Comparison of ENCODE assay signal across 8 mouse cellular contexts in genomic region chr11:83967436-83968204, GRCm38 (mm10). TPM values are rescaled to one million over a fixed set of nuclear protein-coding genes. Genes with fewer than 3 reads are reported as not detected.
DNase-seq lines count a peak whose midpoint lies in the region; ATAC-seq and TF ChIP-seq lines count a peak whose summit lies in the region.
"Had no signal": no experiment of that assay in that cellular context is flagged by ENCODE, and none has a peak within 500 bp of the region (broad histone marks: within the 10 kb centered on the region; RNA-seq: fewer than 3 reads in every experiment).

No protein-coding gene starts in this region.

- DNase-seq in kidney, postnatal 0 days (ENCODE audit: low spot score): peak; percentile 8
- peak; percentile 10 for DNase-seq in urinary bladder, postnatal 25 days (ENCODE audit: low spot score)
- DNase-seq in urinary bladder, postnatal 10 days (ENCODE audit: low spot score): no peak
- peak; percentile 48 for DNase-seq in liver, embryonic 13.5 days
- no peak for DNase-seq in T-cell, adult 2 months (ENCODE audit: low spot score)
- no peak for DNase-seq in adrenal gland, postnatal 4 days (ENCODE audit: low spot score in 2 of 2)

- no peak overlapping the region for H3K4me2 ChIP-seq in kidney, postnatal 0 days (ENCODE audit: low read length)
- H3K4me2 ChIP-seq in kidney, embryonic 15.5 days: no peak overlapping the region
- peak overlapping the region; percentile 46 for H3K4me2 ChIP-seq in liver, embryonic 13.5 days
- H3K4me2 ChIP-seq: limb, embryonic 12.5 days had no signal

- no peaks in the 10 kb centered on the region for H3K9me3 ChIP-seq in kidney, postnatal 0 days (replicated peaks; ENCODE audit: low read length)
- H3K9me3 ChIP-seq in kidney, embryonic 15.5 days (replicated peaks): no peaks in the 10 kb centered on the region
- H3K9me3 ChIP-seq in liver, embryonic 13.5 days (replicated peaks): no peaks in the 10 kb centered on the region
- H3K9me3 ChIP-seq: limb, embryonic 12.5 days had no signal

- H3K4me3 ChIP-seq in kidney, postnatal 0 days (replicated peaks; ENCODE audit: low read depth, low read length): no peak overlapping the region
- no peak overlapping the region for H3K4me3 ChIP-seq in kidney, embryonic 15.5 days (replicated peaks)
- H3K4me3 ChIP-seq in liver, embryonic 13.5 days (replicated peaks): no peak overlapping the region
- H3K4me3 ChIP-seq: limb, embryonic 12.5 days had no signal

- H3K27ac ChIP-seq in kidney, postnatal 0 days: no peak overlapping the region
- H3K27ac ChIP-seq in kidney, embryonic 15.5 days: no peak overlapping the region
- peak overlapping the region; percentile 37; the same call in 1 of the 2 replicates for H3K27ac ChIP-seq in liver, embryonic 13.5 days
- H3K27ac ChIP-seq: limb, embryonic 12.5 days had no signal

- H3K36me3 ChIP-seq in kidney, postnatal 0 days (ENCODE audit: insufficient read depth, low read length): no peaks in the 10 kb centered on the region
- H3K36me3 ChIP-seq in kidney, embryonic 15.5 days: peaks cover 14% of the 10 kb centered on the region
- H3K36me3 ChIP-seq in liver, embryonic 13.5 days: peaks cover 12% of the 10 kb centered on the region

- TF ChIP-seq CTCF in kidney, postnatal 0 days (IDR thresholded peaks at IDR 0.05; ENCODE audit: low read depth): peak; percentile 43

- ATAC-seq in kidney, postnatal 0 days (replicated peaks; ENCODE audit: low FRiP score, low read depth): no peak
- ATAC-seq in kidney, embryonic 15.5 days (replicated peaks; ENCODE audit: low FRiP score): no peak
- peak; percentile 42; the same call in 1 of the 2 replicates for ATAC-seq in liver, embryonic 13.5 days (ENCODE audit: low read depth)

- H3K9ac ChIP-seq in kidney, postnatal 0 days (ENCODE audit: low read depth, low read length): no peak overlapping the region
- H3K9ac ChIP-seq in kidney, embryonic 15.5 days: no peak overlapping the region
- H3K9ac ChIP-seq in liver, embryonic 13.5 days: peak overlapping the region; percentile 23; the same call in 1 of the 2 replicates
- H3K9ac ChIP-seq: limb, embryonic 12.5 days had no signal

- H3K4me1 ChIP-seq in kidney, postnatal 0 days (replicated peaks; ENCODE audit: insufficient read depth, low read length): no peaks in the 10 kb centered on the region
- H3K4me1 ChIP-seq in kidney, embryonic 15.5 days: peaks cover 13% of the 10 kb centered on the region; the same call in 1 of the 2 replicates
- H3K4me1 ChIP-seq in liver, embryonic 13.5 days (replicated peaks): peaks cover 41% of the 10 kb centered on the region
- H3K4me1 ChIP-seq: limb, embryonic 12.5 days had no signal

- 57% methylated on average over 8 of the region's 8 CpGs for WGBS in kidney, postnatal 0 days
- WGBS in kidney, embryonic 15.5 days: 59% methylated on average over 8 of the region's 8 CpGs
- WGBS in liver, embryonic 13.5 days (ENCODE audit: insufficient replicate concordance): 37% methylated on average over 8 of the region's 8 CpGs

- no peaks in the 10 kb centered on the region for H3K27me3 ChIP-seq in kidney, postnatal 0 days (ENCODE audit: insufficient read depth, low read length)
- H3K27me3 ChIP-seq in kidney, embryonic 15.5 days: no peaks in the 10 kb centered on the region
- no peaks in the 10 kb centered on the region for H3K27me3 ChIP-seq in liver, embryonic 13.5 days
- H3K27me3 ChIP-seq: limb, embryonic 12.5 days had no signal

RNA-seq across cellular contexts. Expression of gene Synrg, which starts 3.4 kb away (rescaled TPM):
- 6.9 and 7.3 TPM in 2 replicates for polyA plus RNA-seq in kidney, postnatal 0 days (2015; fragmentation: Nextera tagmentation; extraction: Ambion mirVana)
- polyA plus RNA-seq in kidney, embryonic 15.5 days (2015; fragmentation: Nextera tagmentation; extraction: Ambion mirVana): 10.1 and 10.5 TPM in 2 replicates
- polyA plus RNA-seq in liver, embryonic 13.5 days (2015; fragmentation: Nextera tagmentation; extraction: Ambion mirVana): 5.8 and 6.4 TPM in 2 replicates
- total RNA-seq in adrenal gland, postnatal 4 days (2021): 10 to 100 TPM; 40.6 to 46.0 TPM

RNA-seq across cellular contexts. Expression of gene Ddx52, which starts 25.8 kb away (rescaled TPM):
- 32.5 and 34.8 TPM in 2 replicates for polyA plus RNA-seq in kidney, postnatal 0 days (2015; fragmentation: Nextera tagmentation; extraction: Ambion mirVana)
- polyA plus RNA-seq in kidney, embryonic 15.5 days (2015; fragmentation: Nextera tagmentation; extraction: Ambion mirVana): 40.3 and 42.6 TPM in 2 replicates
- 21.5 and 26.4 TPM in 2 replicates for polyA plus RNA-seq in liver, embryonic 13.5 days (2015; fragmentation: Nextera tagmentation; extraction: Ambion mirVana)
- total RNA-seq in adrenal gland, postnatal 4 days (2021): 10 to 100 TPM; 23.9 to 26.3 TPM

Comparison
In these comparisons a context has a peak if more than half of its experiments do, and no peak if none do; other contexts are left out.
1. DNase-seq: peak in kidney, postnatal 0 days (single experiment), urinary bladder, postnatal 25 days (single experiment) and liver, embryonic 13.5 days (single experiment); none in urinary bladder, postnatal 10 days (single experiment), T-cell, adult 2 months (single experiment) and adrenal gland, postnatal 4 days (0 of 2).